Mouse (Mus musculus) lung, adult 2 months (tissue): Measurements from ENCODE around the gene Ttpal.

Source experiments
- CTCF ChIP-seq: fragments of 200-500 bp; IDR thresholded peaks from 2 replicates; pipeline ENCODE4 v1.5.1; 2011; ENCODE audit warnings: mild to moderate bottlenecking, low read length, control low read depth; ENCODE audit not compliant: insufficient read depth
- POLR2A ChIP-seq: fragments of 200-500 bp; IDR thresholded peaks from 2 replicates; pipeline ENCODE4 v1.6.1; 2011; ENCODE audit warnings: low read depth, mild to moderate bottlenecking, control low read depth, low read length, borderline replicate concordance; ENCODE audit errors: extremely low read depth

GRCm38 (mm10) chr2:163606161-163606560 lies 4.0 kb downstream of the Ttpal start:
- TF ChIP-seq CTCF (no peak), POLR2A (no peak)
